Mouse (Mus musculus) brain, embryonic 14.5 days (tissue): ENCODE results near the gene B3gnt5.

Source experiments
- CTCF ChIP-seq: fragments of 200-500 bp; IDR thresholded peaks from 2 replicates; pipeline ENCODE4 v1.5.1; 2012; ENCODE audit warnings: inconsistent platforms, mild to moderate bottlenecking, moderate library complexity, borderline replicate concordance; ENCODE audit not compliant: insufficient read depth, insufficient read length; ENCODE audit errors: extremely low read depth
- POLR2A ChIP-seq: fragments of 200-500 bp; IDR thresholded peaks from 2 replicates; pipeline ENCODE4 v1.6.1; 2012; ENCODE audit warnings: mild to moderate bottlenecking, inconsistent platforms, borderline replicate concordance; ENCODE audit not compliant: poor library complexity, insufficient read depth, insufficient read length, severe bottlenecking; ENCODE audit errors: extremely low read depth

GRCm38 (mm10) chr16:19786386-19787090, 26.5 kb downstream of the B3gnt5 start:
- TF ChIP-seq POLR2A (no peak), CTCF (no peak)
